Mouse (Mus musculus): ENCODE measurements around the gene Gyg. TPM values are rescaled to one million over a fixed set of nuclear protein-coding genes. Genes with fewer than 3 reads are reported as not detected.

Gene Gyg
- 10 to 100 TPM; 44.1 to 46.9 TPM for total RNA-seq (2021)

DNA sequence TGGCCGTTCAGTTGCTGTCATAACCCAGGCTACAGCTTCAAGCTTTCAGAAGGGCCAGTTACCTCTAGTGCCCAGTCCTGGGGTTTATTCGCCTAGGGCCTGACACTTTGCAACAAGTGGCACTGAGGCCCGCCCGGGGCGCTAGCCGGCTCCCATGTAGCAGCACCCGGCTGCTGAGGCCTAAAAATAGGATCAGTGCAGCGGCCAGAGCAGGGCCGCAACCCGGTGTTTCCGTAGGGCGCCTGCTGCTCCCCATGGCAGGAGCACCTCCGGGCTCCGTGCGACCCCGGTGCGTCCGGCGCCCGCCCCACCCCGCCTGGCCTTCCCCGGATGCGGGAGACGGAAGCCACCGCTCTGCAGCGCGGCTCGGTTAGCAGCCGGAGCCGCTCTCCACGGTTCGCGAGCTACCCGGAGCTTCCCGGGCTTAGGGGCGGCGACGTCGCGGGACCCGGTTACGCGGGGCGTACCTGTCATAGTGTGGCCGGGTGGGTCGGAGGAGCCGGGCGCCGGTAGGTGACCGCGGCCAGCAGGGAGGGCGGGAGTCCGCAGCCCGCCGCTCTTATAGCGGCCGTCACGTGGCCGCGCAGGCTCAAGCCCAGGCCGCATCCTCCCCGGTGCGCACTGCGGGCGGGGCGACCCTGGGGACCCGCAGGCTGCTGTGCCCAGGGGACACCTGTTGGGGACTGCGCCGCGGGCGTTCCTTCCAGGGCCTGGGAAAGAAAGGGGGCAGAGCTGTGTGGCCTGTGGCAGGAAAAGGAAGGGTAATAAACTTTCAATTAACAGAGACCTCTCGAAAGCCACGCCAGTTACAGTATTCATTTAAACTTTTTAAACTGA lies at the start of gene Gyg:
Gyg (minus strand) TSS at position 787 of the 837 bp plus-strand sequence.
- DNase-seq: peak; percentile 47 to 55

DNA sequence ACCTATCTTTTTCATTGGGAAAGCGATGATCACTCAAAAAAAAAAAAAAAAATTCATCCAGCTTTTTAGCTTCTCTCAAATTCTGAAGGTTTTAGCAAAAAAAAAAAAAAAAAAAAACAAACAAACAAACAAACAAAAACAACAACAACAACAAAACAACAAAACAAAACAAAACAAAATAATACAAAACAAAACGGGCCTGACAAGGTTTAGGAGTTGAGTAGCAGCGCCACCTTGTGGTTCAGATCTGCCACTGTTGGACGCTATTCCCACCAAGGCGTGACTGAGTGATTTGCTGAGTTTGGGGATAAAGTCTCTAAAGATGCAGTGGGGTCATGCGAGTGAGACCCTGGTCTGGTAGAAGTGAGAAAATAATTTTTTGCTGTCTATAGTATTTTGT lies 43.8 kb upstream of the Gyg start:
- DNase-seq: peak; percentile 29 to 35

DNA sequence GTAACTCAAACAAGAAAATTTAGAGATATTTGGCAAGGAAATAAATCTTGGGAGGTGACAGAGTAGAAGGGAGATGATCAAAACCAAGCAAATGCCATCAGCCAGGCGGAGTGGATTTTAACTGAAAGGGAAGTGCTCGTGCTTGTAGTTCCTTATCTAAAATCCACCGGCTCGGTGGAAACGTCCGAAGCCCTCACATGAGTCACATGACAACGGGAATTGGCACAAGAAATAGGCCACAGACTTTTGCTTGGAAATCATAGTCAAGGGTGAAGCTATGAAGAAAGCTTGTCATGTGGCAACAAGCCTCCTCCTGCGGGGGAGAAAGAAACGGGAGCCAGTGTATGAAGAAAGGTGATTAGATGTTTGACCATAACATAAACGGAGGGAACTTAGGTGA lies 42.8 kb upstream of the Gyg start:
- DNase-seq: no peak

DNA sequence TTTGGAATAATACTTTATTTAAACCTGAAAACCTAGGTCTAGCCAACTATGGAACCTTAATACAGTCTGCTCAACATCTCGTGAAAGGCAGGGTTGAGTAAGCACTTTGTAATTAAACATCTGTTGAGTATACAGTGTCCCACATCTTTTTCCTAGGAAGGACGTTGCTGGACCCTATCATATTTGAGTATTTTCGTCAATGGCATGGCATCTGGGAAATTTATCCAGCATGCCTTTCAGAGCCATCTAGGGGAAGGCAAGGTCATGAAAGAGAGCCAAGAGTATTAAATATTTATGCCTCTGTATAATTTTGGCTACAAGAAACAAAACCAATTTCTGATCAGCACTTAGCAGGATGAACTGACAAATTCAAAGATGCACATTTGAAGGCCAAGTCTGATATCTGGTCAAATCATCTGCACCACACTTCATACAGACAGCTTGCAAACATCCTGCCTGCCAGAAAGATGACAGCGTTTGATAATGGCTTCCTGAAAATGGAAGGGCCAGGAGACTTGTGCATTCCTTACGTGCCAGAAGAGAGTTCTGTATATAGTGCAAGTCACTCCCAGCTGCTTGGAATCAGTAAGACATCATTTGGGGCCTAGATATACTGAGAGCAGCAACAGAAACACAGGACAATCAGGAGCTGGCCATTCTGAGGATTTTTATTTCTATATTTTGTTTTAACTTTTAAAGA lies 34.0 kb upstream of the Gyg start:
- DNase-seq: no peak

DNA sequence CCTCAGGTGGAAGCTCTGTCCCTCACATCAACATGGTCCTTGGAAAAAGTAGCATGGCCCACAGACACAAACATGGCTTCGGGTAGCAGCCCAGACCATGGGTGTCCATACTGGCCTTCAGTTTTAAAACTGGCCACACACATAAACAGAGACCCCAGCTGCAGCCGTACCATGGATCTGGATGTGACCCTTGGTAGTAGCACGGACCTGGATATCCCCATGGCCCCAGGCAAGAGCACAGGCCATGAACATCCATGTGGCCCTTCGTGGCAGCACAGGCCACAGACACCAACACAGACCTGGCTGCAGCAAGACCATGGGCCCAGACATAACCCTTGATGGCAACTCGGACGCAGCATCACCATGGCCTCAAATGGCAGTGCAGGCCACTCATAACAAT lies 17.3 kb upstream of the Gyg start:
- no peak for DNase-seq

DNA sequence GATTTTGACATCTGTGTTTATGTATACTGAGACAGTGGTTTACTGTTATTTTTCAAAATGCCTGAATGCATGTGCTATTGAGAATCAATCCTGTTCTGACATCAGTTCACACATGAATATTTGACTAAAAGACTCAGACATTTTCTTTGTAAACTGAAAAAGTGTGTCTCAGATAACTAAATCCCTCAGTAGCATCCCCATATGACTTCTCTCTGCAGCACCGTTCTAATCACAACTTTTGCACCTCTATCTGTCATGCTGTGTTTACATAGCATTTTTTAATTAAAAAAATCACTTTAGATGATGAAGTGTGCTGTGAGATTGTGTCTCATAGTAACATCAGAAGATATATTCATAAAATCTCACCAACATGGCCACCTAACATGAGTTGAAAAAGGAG lies 12.4 kb upstream of the Gyg start:
- no peak for DNase-seq

DNA sequence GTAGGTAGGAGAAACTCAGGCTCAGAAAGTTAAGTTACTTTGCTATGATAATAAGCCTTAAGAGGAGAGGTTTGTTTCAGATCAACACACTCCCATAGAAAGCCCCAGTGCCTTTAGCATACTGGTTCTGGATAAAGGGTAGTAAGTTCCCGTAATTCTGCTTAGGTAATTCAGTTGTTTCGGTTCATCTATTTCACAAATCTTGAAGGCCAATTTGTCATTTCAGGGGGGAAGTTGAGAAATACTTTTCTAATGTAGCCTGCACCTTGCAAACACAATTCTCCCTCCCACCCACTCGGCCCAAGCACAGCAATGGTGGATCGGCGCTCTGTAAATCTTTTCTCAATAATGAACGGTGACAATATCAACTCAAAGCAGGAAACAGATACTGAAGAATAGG lies 359 bp upstream of the Gyg start:
- no peak for DNase-seq

DNA sequence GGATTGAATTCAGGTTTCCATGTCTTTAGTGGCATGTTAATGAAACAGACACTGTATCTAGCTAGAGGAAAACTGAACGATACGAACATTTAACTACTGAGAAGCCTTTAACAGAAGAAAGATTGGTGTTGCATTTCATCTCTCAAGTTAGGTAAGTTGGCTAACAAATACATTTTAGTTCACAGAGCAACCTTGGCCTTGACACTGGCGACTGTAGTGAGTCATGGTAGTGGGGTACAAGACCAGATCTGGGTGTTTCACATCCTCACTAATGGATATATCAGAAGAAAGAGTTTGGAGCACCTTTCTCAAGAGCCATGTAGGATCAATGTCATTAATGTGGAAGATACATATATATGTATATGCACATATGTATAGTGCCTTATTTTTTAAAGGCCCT lies 3.5 kb downstream of the Gyg start:
- no peak for DNase-seq

DNA sequence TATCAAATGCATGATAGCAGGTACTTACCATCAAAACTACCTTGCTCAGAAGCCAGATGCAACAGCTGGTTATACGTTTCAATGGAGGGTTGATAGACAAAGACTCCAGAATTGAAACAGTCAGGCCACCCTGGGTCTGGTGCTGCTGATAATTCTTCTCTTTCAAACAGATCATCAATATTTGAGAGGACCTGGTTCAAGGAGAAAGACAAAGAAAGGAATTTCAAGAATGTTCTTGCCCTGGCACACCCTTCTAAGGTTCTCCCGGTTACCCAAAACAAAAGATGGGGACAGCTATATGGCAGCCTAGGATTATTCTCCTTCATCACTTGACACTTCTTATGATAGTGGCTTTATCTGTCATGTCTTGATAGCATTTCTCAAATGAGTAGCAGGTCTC lies 4.6 kb downstream of the Gyg start:
- DNase-seq: no peak

DNA sequence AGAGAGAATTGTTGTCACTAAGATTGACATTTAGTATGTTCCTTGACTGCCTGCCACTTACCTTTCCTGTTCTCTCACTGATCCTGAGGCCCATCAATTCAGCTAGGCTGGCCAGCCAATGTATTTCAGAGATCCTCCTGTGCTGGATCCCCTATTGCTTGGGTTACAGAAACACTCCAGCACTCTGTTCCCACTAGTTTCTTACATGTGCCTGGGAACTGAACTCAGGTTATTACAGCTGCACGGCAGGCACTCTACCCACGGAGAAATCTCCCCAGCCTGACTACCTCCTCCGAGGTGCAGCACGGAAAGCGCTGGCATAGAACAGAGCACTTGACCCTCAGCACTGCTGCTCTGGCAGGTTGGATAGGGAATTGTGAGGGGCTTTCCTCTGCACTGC lies 7.5 kb downstream of the Gyg start:
- DNase-seq: no peak

DNA sequence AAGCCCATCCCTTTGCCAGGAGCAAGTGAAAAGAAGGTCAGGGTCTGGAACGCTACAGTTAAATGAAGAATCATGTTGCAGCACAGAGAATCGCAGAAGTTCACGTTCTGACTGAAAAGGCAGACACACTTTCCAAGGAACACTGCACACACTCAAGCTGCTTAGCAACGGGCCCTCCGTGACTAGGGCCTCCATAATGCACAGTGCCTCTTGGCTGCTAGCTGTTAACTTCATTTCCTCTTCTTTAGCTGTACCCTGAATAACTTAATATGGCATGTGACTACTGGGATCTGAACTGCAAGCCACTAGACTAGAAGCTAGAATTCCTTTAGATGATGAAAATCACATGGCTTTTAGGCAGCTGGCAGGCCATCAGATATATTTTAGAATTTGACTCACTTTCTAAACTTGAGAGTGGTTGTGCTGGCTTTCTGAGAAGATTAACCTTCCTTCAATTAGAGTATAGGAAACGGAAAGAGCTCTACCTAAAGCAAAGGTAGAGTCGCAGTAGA lies 8.2 kb downstream of the Gyg start:
- no peak for DNase-seq

DNA sequence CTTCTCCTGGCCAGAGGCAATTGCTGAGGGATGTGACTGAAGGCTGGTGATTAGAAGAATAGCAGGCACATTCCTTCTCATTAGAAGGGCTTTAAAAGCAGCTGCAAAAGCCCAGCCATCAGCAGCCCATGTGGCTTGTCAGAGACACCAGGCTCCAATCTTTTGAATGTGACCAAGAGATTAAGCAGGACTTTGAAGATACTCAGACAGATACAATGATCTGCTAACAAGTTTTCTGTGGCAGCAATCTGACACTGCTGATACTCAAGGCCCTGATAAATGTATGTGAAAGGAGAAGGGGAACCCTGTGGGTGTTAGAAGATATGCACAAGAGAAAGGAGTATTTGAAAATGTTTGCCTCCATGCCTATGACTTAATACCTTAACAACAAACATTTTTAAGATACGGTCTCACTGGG lies 9.4 kb downstream of the Gyg start:
- no peak for DNase-seq

DNA sequence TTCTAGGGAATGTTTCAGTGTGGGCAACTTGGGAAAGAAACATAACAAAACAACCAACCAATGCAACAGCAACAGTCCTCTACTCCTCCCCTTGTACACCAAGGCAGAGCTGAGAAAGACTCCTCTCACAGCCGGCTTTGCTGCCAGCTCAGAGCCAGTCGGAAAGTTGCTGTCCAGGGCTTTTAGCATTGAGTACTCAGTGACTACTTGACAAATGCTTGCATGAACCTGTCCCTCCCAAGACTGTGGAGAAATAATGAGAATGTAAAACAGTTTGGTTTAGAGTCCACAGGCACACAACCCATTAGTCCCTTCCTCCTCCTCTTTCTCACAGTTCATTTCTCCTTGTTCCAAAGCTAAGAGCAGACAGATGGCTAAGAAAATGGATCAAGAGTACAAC lies 10.7 kb downstream of the Gyg start:
- DNase-seq: no peak

DNA sequence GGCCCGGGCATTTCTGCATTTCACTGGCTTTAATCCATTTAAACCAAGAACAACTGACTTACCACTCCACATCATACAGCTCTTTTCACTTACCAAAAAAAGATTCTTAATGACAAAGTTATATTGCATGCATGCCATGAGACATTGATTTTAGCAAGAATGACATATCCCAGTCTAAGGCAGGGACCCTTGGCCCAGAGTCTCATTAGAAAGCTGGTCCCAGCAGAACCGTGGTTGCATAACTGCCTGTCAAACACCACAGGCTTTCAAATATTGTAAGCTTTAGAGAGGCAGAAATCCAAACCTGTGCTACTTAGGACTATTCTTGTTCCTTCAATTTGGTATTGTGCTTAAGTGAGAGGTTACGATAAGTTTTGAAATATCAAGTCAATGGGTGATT lies 11.4 kb downstream of the Gyg start:
- DNase-seq: no peak

DNA sequence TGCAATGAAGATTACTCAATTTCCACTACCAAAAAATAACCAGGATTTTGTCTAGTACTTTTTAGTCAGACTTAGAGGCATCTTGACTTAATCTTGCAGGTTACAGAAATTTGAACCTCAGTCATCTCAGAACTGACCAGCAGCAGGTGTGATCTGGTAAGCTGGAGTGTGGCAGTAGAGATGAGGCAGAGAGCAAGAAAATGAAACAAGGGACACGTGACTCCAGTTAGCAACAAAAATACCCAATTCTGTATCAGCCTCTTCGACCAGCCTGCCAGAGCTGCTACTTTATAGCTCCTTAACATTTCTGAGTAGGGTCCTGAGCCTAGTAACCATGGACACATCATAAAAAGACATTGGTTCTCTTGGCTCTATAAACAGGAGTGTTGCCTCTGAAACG lies 12.5 kb downstream of the Gyg start:
- DNase-seq: no peak

DNA sequence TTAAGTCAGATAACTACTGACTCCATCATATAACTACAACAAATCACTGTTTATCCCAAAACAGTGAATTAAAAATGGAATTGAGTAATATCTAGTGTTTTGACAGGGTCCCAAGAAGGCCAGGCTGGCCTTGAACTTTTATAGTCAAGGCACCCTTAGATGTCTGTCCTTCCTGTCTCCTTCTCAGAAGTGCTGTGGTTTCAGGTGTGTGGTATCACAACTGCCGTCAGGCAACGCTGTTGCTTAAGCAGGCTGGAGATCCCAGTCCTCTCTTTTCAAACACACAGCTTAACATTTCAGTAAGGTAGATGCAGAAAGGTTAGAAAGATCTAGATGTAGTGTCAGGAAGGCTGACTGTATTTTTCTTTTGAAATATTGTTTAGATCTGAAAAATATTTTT lies 13.0 kb downstream of the Gyg start:
- no peak for DNase-seq

DNA sequence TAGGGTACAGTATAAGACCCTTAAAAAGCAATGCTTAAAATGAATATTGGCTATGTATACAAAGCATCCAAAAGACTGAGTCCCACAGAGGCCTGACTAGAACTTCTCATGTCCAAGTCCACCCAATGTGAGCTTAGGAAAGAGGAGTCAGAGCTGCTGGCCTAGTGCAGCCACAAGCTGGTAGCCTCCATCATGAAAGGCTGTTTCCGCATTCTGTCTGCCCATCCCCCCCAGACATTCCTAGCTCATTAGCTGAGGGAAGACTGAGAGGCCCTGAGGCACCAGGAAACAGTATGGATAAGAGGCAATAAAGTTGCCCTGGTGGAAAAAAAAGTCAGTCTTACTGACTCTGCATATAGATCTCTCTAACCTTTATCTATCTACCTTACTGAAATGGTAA lies 13.4 kb downstream of the Gyg start:
- DNase-seq: no peak

DNA sequence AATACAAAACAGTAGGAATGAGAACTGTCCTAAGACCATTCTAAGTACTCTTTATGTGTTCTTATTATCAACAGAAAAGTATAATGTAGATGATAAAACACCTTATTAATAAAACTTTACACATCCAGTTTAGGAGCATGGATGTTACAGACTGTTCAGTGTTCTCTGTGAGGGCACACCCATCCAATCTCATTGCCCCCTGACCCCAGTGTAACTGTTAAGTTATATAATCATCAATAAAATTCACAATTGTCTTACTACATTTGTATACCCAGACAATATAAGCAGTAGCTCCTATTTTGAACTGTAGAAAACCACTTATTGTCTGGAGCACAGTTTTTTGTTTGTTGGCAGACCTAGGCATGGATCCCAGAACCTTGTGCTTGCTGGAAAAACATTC lies 13.9 kb downstream of the Gyg start:
- no peak for DNase-seq

DNA sequence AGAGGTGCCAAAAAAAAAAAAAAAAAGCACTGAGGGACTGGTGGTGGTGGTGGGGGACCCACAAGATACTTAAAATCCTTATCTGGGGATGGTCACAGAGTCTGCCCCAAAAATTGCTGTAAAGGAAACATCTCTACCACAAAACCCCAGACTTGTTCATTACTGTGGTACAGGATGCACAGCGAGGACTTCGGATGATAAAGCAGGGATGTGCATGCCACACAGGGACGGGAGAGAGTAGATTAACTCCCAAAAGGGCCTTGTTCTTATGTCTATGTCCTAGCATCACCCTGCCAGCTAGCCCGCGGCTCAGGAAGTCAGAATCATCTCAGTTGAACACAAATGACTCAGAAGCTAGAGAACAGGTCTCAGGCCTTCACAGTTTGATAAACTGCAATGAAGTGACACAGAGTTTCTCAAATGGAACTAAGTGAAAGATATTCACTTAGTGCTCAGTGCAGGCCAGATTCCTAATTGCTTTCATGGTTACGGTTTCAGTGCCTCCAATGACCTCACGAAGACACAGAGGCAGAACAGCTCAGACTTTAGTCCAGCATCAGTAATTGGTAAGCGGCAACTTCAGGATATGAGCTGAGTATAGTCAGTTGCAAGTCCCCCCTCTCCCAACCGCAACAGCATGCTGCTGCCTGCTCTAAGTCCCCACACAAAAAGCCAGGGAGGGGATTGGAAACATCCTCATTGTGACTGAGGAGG lies 18.1 kb downstream of the Gyg start:
- DNase-seq: no peak

DNA sequence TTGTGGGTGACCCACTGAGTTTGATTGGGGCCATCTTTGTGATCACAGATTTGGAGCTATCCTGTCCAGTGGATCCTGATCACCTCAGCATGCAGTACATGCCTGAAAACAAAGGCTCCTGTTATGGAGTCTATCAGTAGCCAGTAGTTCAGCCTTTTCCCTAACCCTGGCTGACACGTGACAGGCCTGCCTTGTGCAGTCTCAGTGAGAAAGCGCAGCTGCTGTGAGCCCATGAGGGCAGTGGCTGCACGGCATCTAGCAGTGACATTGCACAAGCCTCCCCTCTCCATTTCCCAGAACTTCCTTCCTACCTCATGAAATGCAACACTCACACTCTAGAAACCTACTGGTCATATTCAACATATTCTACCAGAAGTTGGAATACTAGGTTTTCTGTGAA lies 20.6 kb downstream of the Gyg start:
- no peak for DNase-seq

DNA sequence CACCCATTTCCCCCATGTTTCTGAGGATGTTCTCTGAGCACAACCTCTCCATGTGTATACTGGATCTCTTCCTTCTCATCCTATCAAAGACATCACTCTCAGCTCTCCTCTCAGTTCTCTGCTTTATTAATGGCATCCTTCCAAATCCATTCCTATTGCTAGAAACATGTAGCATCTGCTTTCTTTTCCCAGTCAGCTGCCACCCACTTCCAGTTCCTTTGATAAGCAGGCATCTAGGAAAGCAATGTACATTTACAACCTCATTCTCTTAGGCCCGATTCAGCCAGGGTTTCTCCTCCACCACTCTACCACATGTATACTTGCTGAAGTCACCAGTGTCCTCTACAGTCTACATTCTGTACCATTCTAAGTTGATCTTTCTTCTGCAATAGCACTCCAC lies 21.4 kb downstream of the Gyg start:
- DNase-seq: peak in 1 of 2 experiments; percentile 19

DNA sequence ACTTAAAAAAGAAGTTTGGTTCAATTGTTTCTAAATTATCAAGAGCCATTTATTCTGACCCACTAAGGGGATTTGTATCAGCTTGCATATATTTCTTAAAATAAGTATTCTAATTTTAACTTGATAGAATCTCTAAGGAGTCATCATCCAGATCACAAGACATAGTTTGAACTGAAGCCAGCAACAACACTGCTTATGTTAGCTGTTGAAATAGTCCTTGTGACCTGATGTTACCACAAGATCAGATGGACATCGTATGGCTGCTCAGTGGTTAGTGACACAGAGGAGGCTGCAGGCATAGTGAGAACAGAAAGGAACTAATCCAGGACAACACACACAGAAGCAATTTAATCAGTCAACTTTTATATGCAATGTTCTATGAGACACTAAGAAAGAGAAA lies 22.4 kb downstream of the Gyg start:
- no peak for DNase-seq

DNA sequence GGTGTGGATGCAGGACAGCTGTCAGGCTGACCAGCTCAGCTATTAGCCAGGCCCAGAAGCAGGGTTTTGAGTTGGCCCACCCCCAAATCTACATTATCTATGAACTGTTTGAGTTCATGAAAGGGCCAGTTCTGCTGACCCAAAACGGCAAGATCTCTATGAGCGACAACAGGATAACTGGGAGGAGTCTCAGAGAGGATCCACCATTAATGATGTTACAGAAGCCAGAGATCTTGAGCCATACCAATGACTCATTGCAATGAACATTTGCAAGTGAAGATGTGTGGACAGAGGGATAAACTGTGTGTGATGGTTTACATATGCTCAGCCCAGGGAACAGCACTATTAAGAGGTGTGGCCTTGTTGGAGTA lies 23.8 kb downstream of the Gyg start:
- no peak for DNase-seq

Measured in layer of hippocampus, postnatal 36 days (tissue).